Mouse (Mus musculus): ENCODE results near the gene E030018B13Rik.

Gene E030018B13Rik

GRCm38 (mm10) chr7:63965635-63966418 lies 49.2 kb downstream of the E030018B13Rik start:
- no peak for DNase-seq (ENCODE audit: inconsistent ontology term)

DNA sequence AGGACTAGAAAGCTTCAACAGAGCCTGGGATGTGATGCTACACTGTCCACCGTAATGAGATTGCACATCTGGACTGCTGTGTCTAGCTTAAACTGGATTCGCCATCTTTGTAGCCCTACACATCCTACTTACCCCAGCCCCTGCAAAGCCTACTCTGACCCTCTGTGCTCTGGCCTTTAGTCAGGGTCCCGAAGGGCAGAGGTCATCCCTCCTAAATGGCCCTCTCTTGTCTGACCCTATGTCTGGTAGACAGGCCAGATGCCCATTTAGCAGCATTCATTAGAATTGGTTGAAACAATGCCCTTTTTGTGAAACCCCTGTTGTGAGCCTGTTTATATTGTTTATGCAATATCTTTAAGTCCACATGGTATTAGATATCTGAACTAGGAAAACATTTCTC lies 53.3 kb downstream of the E030018B13Rik start:
- no peak for DNase-seq (ENCODE audit: inconsistent ontology term)

Data from Muller cell, postnatal 12 days (primary cell).